Mouse (Mus musculus): ENCODE results near the gene Tmem59l. TPM values are rescaled to one million over a fixed set of nuclear protein-coding genes. Genes with fewer than 3 reads are reported as not detected.
A peak's percentile ranks its signal among the peaks of the same experiment; 100 is the strongest.

Gene Tmem59l
- polyA plus RNA-seq, 1 experiment from 2014 or later: 6.5 TPM

- WGBS: 85% methylated on average over 1 of the region's 1 CpGs
- ATAC-seq (ENCODE audit: low FRiP score, low TSS enrichment): no peak
- H3K4me3 ChIP-seq (ENCODE audit: low read length): no peak overlapping the region
Observed at GRCm38 (mm10) chr8:70456996-70457395, 30.2 kb downstream of the Tmem59l start.

GRCm38 (mm10) chr8:70453852-70454251 lies 33.3 kb downstream of the Tmem59l start:
- no peak overlapping the region for H3K9ac ChIP-seq (replicated peaks; ENCODE audit: low read length)
- no peak overlapping the region for H3K4me3 ChIP-seq (ENCODE audit: low read length)
- no peaks in the 10 kb centered on the region for H3K9me3 ChIP-seq (ENCODE audit: low read length)
- WGBS: 87% methylated on average over 5 of the region's 5 CpGs
- H3K4me2 ChIP-seq (replicated peaks; ENCODE audit: low read depth, low read length): no peak overlapping the region
- no peak for ATAC-seq (ENCODE audit: low FRiP score, low TSS enrichment)
- H3K27me3 ChIP-seq (ENCODE audit: insufficient read depth, low read length): no peaks in the 10 kb centered on the region
- no peak overlapping the region for H3K27ac ChIP-seq (ENCODE audit: low read length)
- peaks cover 30% of the 10 kb centered on the region for H3K36me3 ChIP-seq (ENCODE audit: insufficient read depth, low read length)
- H3K4me1 ChIP-seq (ENCODE audit: insufficient read depth, low read length): no peaks in the 10 kb centered on the region

More at GRCm38 (mm10) chr8:70456996-70457395, 30.2 kb downstream of the Tmem59l start:
- H3K27me3 ChIP-seq (ENCODE audit: insufficient read depth, low read length): no peaks in the 10 kb centered on the region
- no peak overlapping the region for H3K9ac ChIP-seq (replicated peaks; ENCODE audit: low read length)
- no peak overlapping the region for H3K27ac ChIP-seq (ENCODE audit: low read length)
- H3K36me3 ChIP-seq (ENCODE audit: insufficient read depth, low read length): peaks cover 7% of the 10 kb centered on the region
- H3K9me3 ChIP-seq (ENCODE audit: low read length): no peaks in the 10 kb centered on the region; the same call in 1 of the 2 replicates
- H3K4me1 ChIP-seq (ENCODE audit: insufficient read depth, low read length): no peaks in the 10 kb centered on the region
- H3K4me2 ChIP-seq (replicated peaks; ENCODE audit: low read depth, low read length): no peak overlapping the region

- 67% methylated on average over 52 of the region's 52 CpGs for WGBS
Observed at GRCm38 (mm10) chr8:70452196-70452966, 34.8 kb downstream of the Tmem59l start.

GRCm38 (mm10) chr8:70447639-70448420 lies 39.3 kb downstream of the Tmem59l start:
- Histone ChIP-seq H3K27me3 (ENCODE audit: insufficient read depth, low read length) (no peaks in the 10 kb centered on the region), H3K36me3 (ENCODE audit: insufficient read depth, low read length) (peaks cover 30% of the 10 kb centered on the region), H3K4me1 (ENCODE audit: insufficient read depth, low read length) (no peaks in the 10 kb centered on the region), H3K4me3 (ENCODE audit: low read length) (no peak overlapping the region), H3K27ac (ENCODE audit: low read length) (no peak overlapping the region), H3K4me2 (replicated peaks; ENCODE audit: low read depth, low read length) (no peak overlapping the region), H3K9ac (replicated peaks; ENCODE audit: low read length) (no peak overlapping the region), H3K9me3 (ENCODE audit: low read length) (no peaks in the 10 kb centered on the region)
- WGBS: 68% methylated on average over 19 of the region's 19 CpGs
- ATAC-seq (ENCODE audit: low FRiP score, low TSS enrichment): no peak

More at GRCm38 (mm10) chr8:70452196-70452966, 34.8 kb downstream of the Tmem59l start:
- Histone ChIP-seq H3K36me3 (ENCODE audit: insufficient read depth, low read length) (peaks cover 30% of the 10 kb centered on the region), H3K9me3 (ENCODE audit: low read length) (no peaks in the 10 kb centered on the region), H3K4me3 (ENCODE audit: low read length) (no peak overlapping the region), H3K4me2 (replicated peaks; ENCODE audit: low read depth, low read length) (no peak overlapping the region), H3K9ac (replicated peaks; ENCODE audit: low read length) (no peak overlapping the region), H3K4me1 (ENCODE audit: insufficient read depth, low read length) (no peaks in the 10 kb centered on the region), H3K27ac (ENCODE audit: low read length) (no peak overlapping the region), H3K27me3 (ENCODE audit: insufficient read depth, low read length) (no peaks in the 10 kb centered on the region)
- no peak for ATAC-seq (ENCODE audit: low FRiP score, low TSS enrichment)

GRCm38 (mm10) chr8:70445988-70446387 lies 41.2 kb downstream of the Tmem59l start:
- Histone ChIP-seq H3K4me3 (ENCODE audit: low read length) (no peak overlapping the region), H3K27ac (ENCODE audit: low read length) (no peak overlapping the region), H3K9ac (replicated peaks; ENCODE audit: low read length) (no peak overlapping the region), H3K27me3 (ENCODE audit: insufficient read depth, low read length) (no peaks in the 10 kb centered on the region), H3K4me1 (ENCODE audit: insufficient read depth, low read length) (no peaks in the 10 kb centered on the region), H3K9me3 (ENCODE audit: low read length) (no peaks in the 10 kb centered on the region), H3K36me3 (ENCODE audit: insufficient read depth, low read length) (peaks cover 12% of the 10 kb centered on the region; the same call in 1 of the 2 replicates), H3K4me2 (replicated peaks; ENCODE audit: low read depth, low read length) (no peak overlapping the region)
- 67% methylated on average over 1 of the region's 1 CpGs for WGBS
- ATAC-seq (ENCODE audit: low FRiP score, low TSS enrichment): no peak

GRCm38 (mm10) chr8:70443326-70443725 lies 43.8 kb downstream of the Tmem59l start:
- peaks cover 7% of the 10 kb centered on the region for H3K4me1 ChIP-seq (ENCODE audit: insufficient read depth, low read length)
- no peaks in the 10 kb centered on the region for H3K36me3 ChIP-seq (ENCODE audit: insufficient read depth, low read length)
- no peak overlapping the region for H3K4me2 ChIP-seq (replicated peaks; ENCODE audit: low read depth, low read length)
- no peaks in the 10 kb centered on the region for H3K27me3 ChIP-seq (ENCODE audit: insufficient read depth, low read length)
- no peak for ATAC-seq (ENCODE audit: low FRiP score, low TSS enrichment)
- H3K4me3 ChIP-seq (ENCODE audit: low read length): no peak overlapping the region
- 59% methylated on average over 4 of the region's 4 CpGs for WGBS
- no peak overlapping the region for H3K9ac ChIP-seq (replicated peaks; ENCODE audit: low read length)
- no peak overlapping the region for H3K27ac ChIP-seq (ENCODE audit: low read length)
- no peaks in the 10 kb centered on the region for H3K9me3 ChIP-seq (ENCODE audit: low read length)

- Histone ChIP-seq H3K4me3 (ENCODE audit: low read length) (no peak overlapping the region), H3K9ac (replicated peaks; ENCODE audit: low read length) (no peak overlapping the region), H3K9me3 (ENCODE audit: low read length) (no peaks in the 10 kb centered on the region), H3K27me3 (ENCODE audit: insufficient read depth, low read length) (no peaks in the 10 kb centered on the region), H3K36me3 (ENCODE audit: insufficient read depth, low read length) (no peaks in the 10 kb centered on the region), H3K27ac (ENCODE audit: low read length) (no peak overlapping the region), H3K4me1 (ENCODE audit: insufficient read depth, low read length) (peaks cover 9% of the 10 kb centered on the region), H3K4me2 (replicated peaks; ENCODE audit: low read depth, low read length) (no peak overlapping the region)
- ATAC-seq (ENCODE audit: low FRiP score, low TSS enrichment): no peak
- WGBS: 76% methylated on average over 3 of the region's 3 CpGs
Observed at GRCm38 (mm10) chr8:70441565-70441964, 45.6 kb downstream of the Tmem59l start.

GRCm38 (mm10) chr8:70440246-70440645 lies 46.9 kb downstream of the Tmem59l start:
- no peak overlapping the region for H3K4me3 ChIP-seq (ENCODE audit: low read length)
- peak overlapping the region; percentile 87 for H3K4me2 ChIP-seq (replicated peaks; ENCODE audit: low read depth, low read length)
- H3K27me3 ChIP-seq (ENCODE audit: insufficient read depth, low read length): no peaks in the 10 kb centered on the region
- no peak for ATAC-seq (ENCODE audit: low FRiP score, low TSS enrichment)
- WGBS: 51% methylated on average over 3 of the region's 3 CpGs
- H3K4me1 ChIP-seq (ENCODE audit: insufficient read depth, low read length): peaks cover 9% of the 10 kb centered on the region
- H3K9ac ChIP-seq (replicated peaks; ENCODE audit: low read length): peak overlapping the region; percentile 77; the same call in 1 of the 2 replicates
- H3K36me3 ChIP-seq (ENCODE audit: insufficient read depth, low read length): no peaks in the 10 kb centered on the region
- no peak overlapping the region for H3K27ac ChIP-seq (ENCODE audit: low read length)
- H3K9me3 ChIP-seq (ENCODE audit: low read length): no peaks in the 10 kb centered on the region

- Histone ChIP-seq H3K4me1 (ENCODE audit: insufficient read depth, low read length) (peaks cover 9% of the 10 kb centered on the region), H3K27me3 (ENCODE audit: insufficient read depth, low read length) (no peaks in the 10 kb centered on the region), H3K4me3 (ENCODE audit: low read length) (peak overlapping the region; percentile 70), H3K27ac (ENCODE audit: low read length) (peak overlapping the region; percentile 57; the same call in 1 of the 2 replicates), H3K9ac (replicated peaks; ENCODE audit: low read length) (peak overlapping the region; percentile 77), H3K36me3 (ENCODE audit: insufficient read depth, low read length) (no peaks in the 10 kb centered on the region), H3K4me2 (replicated peaks; ENCODE audit: low read depth, low read length) (peak overlapping the region; percentile 87), H3K9me3 (ENCODE audit: low read length) (no peaks in the 10 kb centered on the region)
- ATAC-seq (ENCODE audit: low FRiP score, low TSS enrichment): no peak
- WGBS: 6% methylated on average over 7 of the region's 7 CpGs
Observed at GRCm38 (mm10) chr8:70439848-70440179, 47.3 kb downstream of the Tmem59l start.

All from kidney, embryonic 16.5 days (tissue).